Mouse (Mus musculus): Measurements from ENCODE around the gene Gm20388.

DNA sequence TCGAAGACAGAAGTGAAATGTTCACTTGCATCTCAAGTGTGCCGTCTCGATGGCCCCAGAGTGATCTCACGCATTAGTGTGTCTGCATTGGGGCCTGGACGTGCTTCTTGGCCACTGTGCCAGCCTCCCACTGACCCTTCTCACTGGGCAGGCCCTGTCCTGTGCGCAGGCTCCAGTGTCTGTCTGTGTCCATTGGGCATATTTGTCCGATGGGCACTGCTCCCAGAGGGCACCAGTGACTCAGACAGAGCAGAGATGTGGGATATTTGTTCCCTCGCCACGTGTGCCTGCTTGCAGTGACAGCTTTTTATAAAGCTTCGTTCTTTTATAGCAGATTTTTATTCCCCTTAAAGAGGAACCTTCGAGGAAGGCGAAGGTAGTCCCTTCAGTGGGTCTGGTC, 1863.2 kb downstream of the Gm20388 start:
- TF ChIP-seq CTCF (IDR thresholded peaks at IDR 0.05; ENCODE audit: low read depth), result no peak
- TF ChIP-seq EP300 (IDR thresholded peaks at IDR 0.05; ENCODE audit: low read depth), result no peak
